Mouse (Mus musculus): ENCODE measurements around the gene Map3k5. TPM values are rescaled to one million over a fixed set of nuclear protein-coding genes. Genes with fewer than 3 reads are reported as not detected.

The Map3k5 gene
- polyA plus RNA-seq, 1 experiment from 2014 or later, result 1.0 TPM

DNA sequence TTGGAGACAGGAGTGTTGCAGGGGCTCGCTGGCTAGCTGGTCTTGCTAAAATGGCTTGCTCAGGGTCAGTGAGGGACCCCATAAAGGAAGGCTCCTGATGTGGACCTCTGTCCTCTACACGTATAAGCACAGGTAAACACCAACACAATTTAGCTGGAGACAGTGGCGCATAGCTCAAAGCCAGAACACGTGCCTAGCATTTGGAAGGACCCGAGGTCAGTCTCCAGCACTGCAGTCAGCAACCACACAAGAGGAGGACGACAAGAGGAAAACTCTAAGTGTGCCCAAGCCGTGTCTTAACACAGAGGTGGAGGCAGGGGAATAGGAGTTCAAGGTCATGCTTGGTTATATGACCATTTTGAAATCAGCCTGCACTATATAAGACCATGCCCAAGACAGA is 5.9 kb downstream of the Map3k5 start:
- Histone ChIP-seq H3K4me2 (ENCODE audit: low read length) (no peak overlapping the region), H3K4me3 (ENCODE audit: low read length) (no peak overlapping the region), H3K9me3 (ENCODE audit: control insufficient read depth, low read length) (no peaks in the 10 kb centered on the region), H3K36me3 (ENCODE audit: control insufficient read depth, insufficient read depth, low read length) (no peaks in the 10 kb centered on the region), H3K4me1 (ENCODE audit: control insufficient read depth, insufficient read depth, low read depth, low read length) (peaks cover 3% of the 10 kb centered on the region; the same call in 1 of the 2 replicates), H3K9ac (ENCODE audit: low read depth, low read length) (no peak overlapping the region), H3K27me3 (replicated peaks; ENCODE audit: control insufficient read depth, insufficient read depth, low read length) (0 out of 2 replicates have a peak, but pooled peaks cover 2% of the 10 kb centered on the region), H3K27ac (ENCODE audit: low read depth, low read length) (no peak overlapping the region)
- WGBS, result 89% methylated on average over 7 of the region's 7 CpGs
- no peak for ATAC-seq

DNA sequence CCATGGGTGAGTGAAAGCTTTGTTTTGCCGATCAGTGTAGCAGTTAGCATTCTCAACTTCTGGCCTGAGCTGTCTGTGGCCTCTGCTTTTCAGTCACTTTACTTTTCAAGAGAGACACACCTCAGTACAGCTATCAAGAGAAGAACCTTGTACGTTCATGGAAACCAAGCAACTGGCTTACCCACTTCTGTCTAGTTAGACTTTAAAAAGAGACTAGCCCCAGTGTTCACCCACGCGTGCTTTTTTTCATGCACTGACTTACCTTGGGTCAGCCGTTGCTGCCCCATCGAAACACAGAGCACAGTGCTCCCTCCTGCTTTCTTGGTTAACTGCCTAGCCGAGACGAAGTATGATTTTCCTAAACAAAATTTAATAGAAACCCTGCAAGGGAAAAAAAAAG is 6.4 kb downstream of the Map3k5 start:
- Histone ChIP-seq H3K4me2 (ENCODE audit: low read length) (no peak overlapping the region), H3K27me3 (replicated peaks; ENCODE audit: control insufficient read depth, insufficient read depth, low read length) (0 out of 2 replicates have a peak, but pooled peaks cover 2% of the 10 kb centered on the region), H3K9me3 (ENCODE audit: control insufficient read depth, low read length) (no peaks in the 10 kb centered on the region), H3K9ac (ENCODE audit: low read depth, low read length) (no peak overlapping the region), H3K27ac (ENCODE audit: low read depth, low read length) (no peak overlapping the region), H3K4me1 (ENCODE audit: control insufficient read depth, insufficient read depth, low read depth, low read length) (no peaks in the 10 kb centered on the region), H3K4me3 (ENCODE audit: low read length) (no peak overlapping the region), H3K36me3 (ENCODE audit: control insufficient read depth, insufficient read depth, low read length) (no peaks in the 10 kb centered on the region)
- 85% methylated on average over 8 of the region's 8 CpGs for WGBS
- ATAC-seq, result no peak

DNA sequence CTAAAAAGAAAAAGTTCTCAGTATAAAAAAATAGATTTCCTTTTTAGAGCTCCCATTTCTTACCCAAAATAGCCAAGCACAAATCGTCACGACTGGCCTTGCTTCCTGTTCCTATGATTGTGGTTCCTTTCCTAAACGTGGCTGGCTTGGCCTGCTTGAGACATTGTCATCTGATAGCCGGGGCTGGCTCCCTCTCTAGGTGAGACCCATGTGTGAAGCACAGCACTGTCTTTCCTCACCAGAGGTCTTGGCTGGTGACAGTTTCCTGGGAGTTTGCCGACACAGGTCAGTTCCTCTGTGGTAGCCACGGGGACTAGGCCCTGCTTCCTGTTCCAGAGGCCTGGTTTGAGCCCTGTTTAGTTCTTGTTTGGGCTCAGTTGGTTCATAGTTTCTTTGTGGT is 6.8 kb downstream of the Map3k5 start:
- Histone ChIP-seq H3K9ac (ENCODE audit: low read depth, low read length) (no peak overlapping the region), H3K27me3 (replicated peaks; ENCODE audit: control insufficient read depth, insufficient read depth, low read length) (0 out of 2 replicates have a peak, but pooled peaks cover 2% of the 10 kb centered on the region), H3K4me3 (ENCODE audit: low read length) (no peak overlapping the region), H3K36me3 (ENCODE audit: control insufficient read depth, insufficient read depth, low read length) (no peaks in the 10 kb centered on the region), H3K27ac (ENCODE audit: low read depth, low read length) (no peak overlapping the region), H3K4me1 (ENCODE audit: control insufficient read depth, insufficient read depth, low read depth, low read length) (no peaks in the 10 kb centered on the region), H3K4me2 (ENCODE audit: low read length) (no peak overlapping the region), H3K9me3 (ENCODE audit: control insufficient read depth, low read length) (no peaks in the 10 kb centered on the region)
- WGBS, result 72% methylated on average over 6 of the region's 6 CpGs
- ATAC-seq, result no peak

DNA sequence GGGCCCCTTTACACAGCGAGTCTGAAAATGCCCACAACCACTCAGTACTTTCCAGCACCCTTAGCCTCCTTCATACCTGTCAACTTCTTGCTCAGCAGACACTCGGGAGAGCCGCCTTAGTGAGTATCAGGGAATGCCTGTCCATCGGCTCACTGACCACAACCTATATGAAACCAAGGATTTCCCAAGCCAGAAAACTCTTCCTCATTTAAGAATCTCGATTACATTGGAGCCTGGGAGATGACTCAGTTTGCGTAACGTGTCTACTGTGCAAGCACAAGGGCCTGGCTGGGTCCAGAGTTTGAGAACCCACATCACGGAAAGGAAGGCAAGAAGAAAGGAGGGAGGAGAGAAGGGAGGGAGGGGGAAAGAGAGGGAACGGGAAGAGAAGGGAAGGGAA is 7.6 kb downstream of the Map3k5 start:
- no peak for ATAC-seq

DNA sequence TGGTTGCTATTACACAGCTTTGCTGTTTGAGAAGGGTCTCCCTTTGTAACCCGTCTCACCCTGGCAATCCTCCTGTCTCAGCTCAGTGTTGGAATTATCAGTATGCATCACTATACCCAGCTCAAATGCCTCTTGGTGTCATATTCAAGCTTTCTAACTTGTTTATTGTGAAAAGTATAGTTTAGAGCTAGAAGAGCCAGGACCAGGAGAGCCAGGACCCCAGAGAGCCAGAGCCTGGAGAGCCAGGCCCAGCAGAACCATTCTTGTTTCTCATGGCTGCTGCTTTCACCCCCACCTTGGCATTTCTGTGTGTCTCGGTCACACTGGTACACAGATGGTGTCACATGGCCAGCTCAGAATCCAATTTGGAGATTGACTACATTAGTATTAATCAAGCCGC is 8.3 kb downstream of the Map3k5 start:
- H3K36me3 ChIP-seq (ENCODE audit: control insufficient read depth, insufficient read depth, low read length), result no peaks in the 10 kb centered on the region

More for the DNA sequence above, 7.6 kb downstream of the Map3k5 start:
- Histone ChIP-seq H3K4me3 (ENCODE audit: low read length) (no peak overlapping the region), H3K4me1 (ENCODE audit: control insufficient read depth, insufficient read depth, low read depth, low read length) (no peaks in the 10 kb centered on the region), H3K27me3 (replicated peaks; ENCODE audit: control insufficient read depth, insufficient read depth, low read length) (0 out of 2 replicates have a peak, but pooled peaks cover 2% of the 10 kb centered on the region), H3K27ac (ENCODE audit: low read depth, low read length) (no peak overlapping the region), H3K36me3 (ENCODE audit: control insufficient read depth, insufficient read depth, low read length) (no peaks in the 10 kb centered on the region), H3K9me3 (ENCODE audit: control insufficient read depth, low read length) (no peaks in the 10 kb centered on the region), H3K4me2 (ENCODE audit: low read length) (no peak overlapping the region), H3K9ac (ENCODE audit: low read depth, low read length) (no peak overlapping the region)
- WGBS, result 86% methylated on average over 9 of the region's 9 CpGs

DNA sequence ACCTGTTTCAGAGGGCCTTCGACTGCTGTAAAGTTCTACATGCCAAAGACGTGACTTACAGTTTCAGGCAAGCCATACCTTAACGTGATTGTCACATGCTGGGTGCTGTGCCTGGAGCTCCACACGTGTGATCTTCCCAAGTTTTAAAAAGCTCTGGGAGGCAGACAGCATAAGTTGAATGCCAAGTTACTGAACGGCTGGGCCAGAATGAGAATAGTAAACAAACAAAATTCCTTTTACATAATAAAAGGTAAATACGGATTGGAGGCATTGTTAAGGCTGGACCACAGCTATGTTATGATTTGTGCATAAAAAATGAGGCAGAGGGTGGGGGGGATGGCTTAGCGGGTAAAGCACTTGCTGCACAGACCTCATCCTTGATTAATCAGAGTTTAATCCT is 11.4 kb downstream of the Map3k5 start:
- Histone ChIP-seq H3K4me2 (ENCODE audit: low read length) (no peak overlapping the region), H3K4me3 (ENCODE audit: low read length) (no peak overlapping the region), H3K4me1 (ENCODE audit: control insufficient read depth, insufficient read depth, low read depth, low read length) (no peaks in the 10 kb centered on the region), H3K9me3 (ENCODE audit: control insufficient read depth, low read length) (no peaks in the 10 kb centered on the region), H3K27ac (ENCODE audit: low read depth, low read length) (no peak overlapping the region), H3K27me3 (replicated peaks; ENCODE audit: control insufficient read depth, insufficient read depth, low read length) (no peaks in the 10 kb centered on the region), H3K9ac (ENCODE audit: low read depth, low read length) (no peak overlapping the region), H3K36me3 (ENCODE audit: control insufficient read depth, insufficient read depth, low read length) (no peaks in the 10 kb centered on the region)
- 75% methylated on average over 7 of the region's 7 CpGs for WGBS
- no peak for ATAC-seq

More for the DNA sequence above, 8.3 kb downstream of the Map3k5 start:
- no peak for ATAC-seq
- Histone ChIP-seq H3K4me2 (ENCODE audit: low read length) (no peak overlapping the region), H3K4me1 (ENCODE audit: control insufficient read depth, insufficient read depth, low read depth, low read length) (no peaks in the 10 kb centered on the region), H3K9me3 (ENCODE audit: control insufficient read depth, low read length) (no peaks in the 10 kb centered on the region), H3K27ac (ENCODE audit: low read depth, low read length) (no peak overlapping the region), H3K4me3 (ENCODE audit: low read length) (no peak overlapping the region), H3K27me3 (replicated peaks; ENCODE audit: control insufficient read depth, insufficient read depth, low read length) (0 out of 2 replicates have a peak, but pooled peaks cover 2% of the 10 kb centered on the region), H3K9ac (ENCODE audit: low read depth, low read length) (no peak overlapping the region)
- 96% methylated on average over 3 of the region's 3 CpGs for WGBS

DNA sequence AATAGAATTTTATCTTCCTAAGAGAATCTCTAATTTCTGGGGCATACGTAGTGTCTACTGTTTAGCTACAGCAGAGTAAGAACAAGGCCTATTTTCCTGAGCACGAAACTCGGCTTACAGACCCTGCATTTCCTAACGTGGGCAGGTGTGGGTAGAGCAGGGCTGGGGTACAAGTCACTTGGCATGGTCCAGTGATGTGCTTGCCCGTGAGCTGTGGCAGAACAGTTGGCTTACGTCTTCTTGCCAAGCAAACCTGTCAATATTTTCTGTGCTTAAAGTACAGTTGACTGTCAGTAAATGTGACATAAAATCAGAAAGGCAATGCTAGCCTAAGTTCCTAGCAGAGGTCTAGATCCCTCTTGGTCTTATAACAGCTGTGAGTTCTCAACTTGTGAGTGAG is 12.4 kb downstream of the Map3k5 start:
- Histone ChIP-seq H3K9ac (ENCODE audit: low read depth, low read length) (no peak overlapping the region), H3K27ac (ENCODE audit: low read depth, low read length) (no peak overlapping the region), H3K9me3 (ENCODE audit: control insufficient read depth, low read length) (no peaks in the 10 kb centered on the region), H3K4me2 (ENCODE audit: low read length) (no peak overlapping the region), H3K27me3 (replicated peaks; ENCODE audit: control insufficient read depth, insufficient read depth, low read length) (no peaks in the 10 kb centered on the region), H3K4me3 (ENCODE audit: low read length) (no peak overlapping the region), H3K36me3 (ENCODE audit: control insufficient read depth, insufficient read depth, low read length) (no peaks in the 10 kb centered on the region), H3K4me1 (ENCODE audit: control insufficient read depth, insufficient read depth, low read depth, low read length) (no peaks in the 10 kb centered on the region)
- ATAC-seq, result no peak
- 87% methylated on average over 6 of the region's 6 CpGs for WGBS

DNA sequence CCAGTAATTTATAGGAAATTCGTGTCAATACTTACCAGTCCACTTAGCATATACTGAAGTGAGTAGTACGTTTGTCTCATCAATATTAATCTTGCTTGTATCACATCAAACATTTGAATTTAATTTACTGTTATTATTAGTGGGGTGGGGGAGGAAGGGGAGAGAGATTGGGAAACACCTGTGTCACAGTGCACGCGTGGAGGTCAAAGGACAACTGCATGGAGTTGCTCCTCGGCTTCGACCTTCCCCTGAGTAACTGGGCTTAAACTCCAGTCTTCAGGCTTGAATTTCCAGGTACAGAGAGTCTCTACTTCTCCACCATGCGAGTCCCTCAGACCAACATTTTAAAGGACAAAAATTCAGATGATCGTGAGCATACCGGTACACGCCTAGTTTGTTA is 13.2 kb downstream of the Map3k5 start:
- H3K27ac ChIP-seq (ENCODE audit: low read depth, low read length), result no peak overlapping the region
- H3K9ac ChIP-seq (ENCODE audit: low read depth, low read length), result no peak overlapping the region
- no peaks in the 10 kb centered on the region for H3K9me3 ChIP-seq (ENCODE audit: control insufficient read depth, low read length)
- H3K36me3 ChIP-seq (ENCODE audit: control insufficient read depth, insufficient read depth, low read length), result no peaks in the 10 kb centered on the region
- H3K27me3 ChIP-seq (replicated peaks; ENCODE audit: control insufficient read depth, insufficient read depth, low read length), result no peaks in the 10 kb centered on the region
- H3K4me2 ChIP-seq (ENCODE audit: low read length), result no peak overlapping the region
- H3K4me1 ChIP-seq (ENCODE audit: control insufficient read depth, insufficient read depth, low read depth, low read length), result no peaks in the 10 kb centered on the region
- no peak for ATAC-seq
- WGBS, result 94% methylated on average over 10 of the region's 10 CpGs
- no peak overlapping the region for H3K4me3 ChIP-seq (ENCODE audit: low read length)

DNA sequence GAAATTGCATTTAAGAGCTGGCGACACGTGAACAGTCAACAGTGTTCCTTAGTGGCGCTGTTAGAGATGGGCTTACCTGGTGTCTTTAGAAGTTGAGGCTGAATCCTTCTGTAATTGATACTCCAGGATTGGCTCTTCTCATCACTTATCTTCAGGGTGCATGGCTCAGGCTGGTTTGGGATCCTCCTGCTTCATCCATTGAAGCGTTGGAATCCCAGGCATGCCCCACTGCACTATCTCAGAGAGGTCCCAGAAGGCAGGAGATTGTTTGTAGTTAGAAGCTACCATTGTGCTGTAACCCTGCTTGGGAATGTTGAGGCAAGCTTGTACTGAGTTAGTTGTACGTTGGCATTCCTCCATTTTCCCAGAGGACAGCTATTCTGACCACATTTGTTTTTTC is 13.6 kb downstream of the Map3k5 start:
- Histone ChIP-seq H3K4me1 (ENCODE audit: control insufficient read depth, insufficient read depth, low read depth, low read length) (no peaks in the 10 kb centered on the region), H3K9me3 (ENCODE audit: control insufficient read depth, low read length) (no peaks in the 10 kb centered on the region), H3K36me3 (ENCODE audit: control insufficient read depth, insufficient read depth, low read length) (no peaks in the 10 kb centered on the region), H3K27ac (ENCODE audit: low read depth, low read length) (no peak overlapping the region), H3K27me3 (replicated peaks; ENCODE audit: control insufficient read depth, insufficient read depth, low read length) (no peaks in the 10 kb centered on the region), H3K4me3 (ENCODE audit: low read length) (no peak overlapping the region), H3K4me2 (ENCODE audit: low read length) (no peak overlapping the region), H3K9ac (ENCODE audit: low read depth, low read length) (no peak overlapping the region)
- 91% methylated on average over 5 of the region's 5 CpGs for WGBS
- no peak for ATAC-seq

DNA sequence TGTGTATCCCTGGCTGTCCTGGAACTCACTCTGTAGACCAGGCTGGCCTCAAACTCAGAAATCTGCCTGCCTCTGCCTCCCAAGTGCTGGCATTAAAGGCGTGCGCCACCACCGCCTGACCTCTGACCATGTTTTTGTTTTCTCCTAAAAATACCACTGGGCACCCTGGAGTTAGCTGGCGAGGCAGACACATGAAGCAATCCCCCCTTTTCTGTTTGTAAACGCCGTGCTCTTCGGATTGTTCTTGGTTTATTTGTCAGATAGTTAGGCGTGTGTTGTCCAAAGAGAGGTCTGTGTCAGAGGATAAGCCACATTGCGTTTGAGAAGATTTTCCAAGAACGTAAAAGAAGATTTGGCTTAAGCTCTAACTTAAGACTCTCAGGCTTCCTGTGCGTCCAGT is 14.1 kb downstream of the Map3k5 start:
- no peak overlapping the region for H3K9ac ChIP-seq (ENCODE audit: low read depth, low read length)
- no peaks in the 10 kb centered on the region for H3K9me3 ChIP-seq (ENCODE audit: control insufficient read depth, low read length)
- no peaks in the 10 kb centered on the region for H3K36me3 ChIP-seq (ENCODE audit: control insufficient read depth, insufficient read depth, low read length)
- no peaks in the 10 kb centered on the region for H3K4me1 ChIP-seq (ENCODE audit: control insufficient read depth, insufficient read depth, low read depth, low read length)
- no peak for ATAC-seq
- no peak overlapping the region for H3K4me2 ChIP-seq (ENCODE audit: low read length)
- no peaks in the 10 kb centered on the region for H3K27me3 ChIP-seq (replicated peaks; ENCODE audit: control insufficient read depth, insufficient read depth, low read length)
- no peak overlapping the region for H3K27ac ChIP-seq (ENCODE audit: low read depth, low read length)
- no peak overlapping the region for H3K4me3 ChIP-seq (ENCODE audit: low read length)
- WGBS, result 89% methylated on average over 11 of the region's 11 CpGs

Data from hindbrain, embryonic 16.5 days (tissue).